ENCODE assay signal across 15 mouse cellular contexts in the genomic region with DNA sequence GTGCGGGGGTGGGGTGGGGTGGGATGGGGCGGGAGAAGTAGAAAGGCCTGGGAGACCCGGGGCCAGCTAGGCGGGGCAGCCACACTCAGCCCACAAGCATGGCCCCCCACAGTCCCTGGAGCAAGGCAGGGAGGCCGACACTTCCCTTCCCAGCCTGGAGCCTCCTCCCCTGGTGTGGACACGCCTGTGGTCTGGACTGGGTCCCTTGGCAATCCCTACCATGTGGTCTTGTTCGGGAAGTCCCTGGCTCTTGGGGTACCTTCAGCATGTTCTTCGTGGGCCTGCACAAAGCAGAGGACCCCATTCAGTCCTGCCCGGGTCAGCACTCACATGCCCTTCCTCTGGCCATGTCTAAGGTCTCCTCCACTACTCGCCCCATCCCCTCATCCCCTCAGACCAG. TPM values are rescaled to one million over a fixed set of nuclear protein-coding genes. Genes with fewer than 3 reads are reported as not detected.
DNase-seq lines count a peak whose midpoint lies in the region; ATAC-seq and TF ChIP-seq lines count a peak whose summit lies in the region.
"Had no signal": no experiment of that assay in that cellular context is flagged by ENCODE, and none has a peak within 500 bp of the region (broad histone marks: within the 10 kb centered on the region; RNA-seq: fewer than 3 reads in every experiment).

No protein-coding gene starts in this region.

- ATAC-seq in hindbrain, embryonic 14.5 days (ENCODE audit: low FRiP score) = no peak
- no peak for ATAC-seq in hindbrain, embryonic 13.5 days (ENCODE audit: low FRiP score)
- ATAC-seq: forebrain, embryonic 14.5 days had no signal

- peaks cover 81% of the 10 kb centered on the region for H3K4me1 ChIP-seq in hindbrain, embryonic 14.5 days (replicated peaks; ENCODE audit: control insufficient read depth, insufficient read depth, low read length)
- H3K4me1 ChIP-seq in hindbrain, embryonic 13.5 days (replicated peaks) = peaks cover 99% of the 10 kb centered on the region

- H3ac ChIP-seq in C2C12 (ENCODE audit: control insufficient read depth, insufficient read length, low read depth) = peak overlapping the region; percentile 19

- no peaks in the 10 kb centered on the region for H3K36me3 ChIP-seq in hindbrain, embryonic 14.5 days (replicated peaks; ENCODE audit: control insufficient read depth, insufficient read depth)
- peaks cover 8% of the 10 kb centered on the region for H3K36me3 ChIP-seq in hindbrain, embryonic 13.5 days
- peaks cover 9% of the 10 kb centered on the region for H3K36me3 ChIP-seq in C2C12 (ENCODE audit: control insufficient read depth, insufficient read depth)
- H3K36me3 ChIP-seq: G1E had no signal

- no peak overlapping the region for H3K27ac ChIP-seq in hindbrain, embryonic 14.5 days
- H3K27ac ChIP-seq in hindbrain, embryonic 13.5 days = no peak overlapping the region

- peaks cover 26% of the 10 kb centered on the region for H3K79me3 ChIP-seq in C2C12 (ENCODE audit: low read depth)

- 0 out of 2 replicates have a peak overlapping the region, but pooled peaks have one; percentile 5 for H3K9ac ChIP-seq in hindbrain, embryonic 14.5 days
- H3K9ac ChIP-seq in hindbrain, embryonic 13.5 days = no peak overlapping the region

- no peak for DNase-seq in hindbrain, embryonic 14.5 days (ENCODE audit: low spot score)
- DNase-seq in MN1 (ENCODE audit: low spot score) = peak; percentile 52
- peak; percentile 71 for DNase-seq in gastrocnemius, postnatal 25 days
- DNase-seq in layer of hippocampus, adult 9-11 months = no peak
- no peak for DNase-seq in urinary bladder, postnatal 25 days (ENCODE audit: low spot score)
- DNase-seq in frontal cortex, adult 2 months (ENCODE audit: extremely low spot score in 1 of 2, low spot score in 1 of 2) = no peak
- DNase-seq: cerebellum, adult 11 months; kidney, adult 9 months; lung, postnatal 4 days; right cerebral cortex, postnatal 4 days had no signal

- H3K9me3 ChIP-seq in hindbrain, embryonic 14.5 days (ENCODE audit: control insufficient read depth, low read length) = no peaks in the 10 kb centered on the region
- no peaks in the 10 kb centered on the region for H3K9me3 ChIP-seq in hindbrain, embryonic 13.5 days
- H3K9me3 ChIP-seq: G1E had no signal

- H3K27me3 ChIP-seq in hindbrain, embryonic 14.5 days (ENCODE audit: control insufficient read depth, insufficient read depth, low read length) = no peaks in the 10 kb centered on the region
- 0 out of 2 replicates have a peak, but pooled peaks cover 14% of the 10 kb centered on the region for H3K27me3 ChIP-seq in hindbrain, embryonic 13.5 days
- H3K27me3 ChIP-seq in C2C12 (ENCODE audit: control insufficient read depth, insufficient read depth, insufficient read length) = no peaks in the 10 kb centered on the region

- peaks cover 75% of the 10 kb centered on the region for H3K79me2 ChIP-seq in C2C12 (ENCODE audit: control insufficient read depth, insufficient read depth)

- H3K4me3 ChIP-seq in hindbrain, embryonic 14.5 days (replicated peaks; ENCODE audit: low read length) = no peak overlapping the region
- H3K4me3 ChIP-seq in hindbrain, embryonic 13.5 days = no peak overlapping the region
- no peak overlapping the region for H3K4me3 ChIP-seq in C2C12 (ENCODE audit: insufficient read depth, poor library complexity, severe bottlenecking)

- WGBS in hindbrain, embryonic 14.5 days = 57% methylated on average over 10 of the region's 10 CpGs
- WGBS in hindbrain, embryonic 13.5 days = 59% methylated on average over 10 of the region's 10 CpGs

- TF ChIP-seq CTCF in C2C12 (IDR thresholded peaks at IDR 0.05; ENCODE audit: control insufficient read depth, insufficient read depth, insufficient read length) = no peak

- no peak overlapping the region for H3K4me2 ChIP-seq in hindbrain, embryonic 14.5 days (replicated peaks)
- H3K4me2 ChIP-seq in hindbrain, embryonic 13.5 days = no peak overlapping the region
- H3K4me2 ChIP-seq: liver, embryonic 11.5 days had no signal

TF ChIP-seq in C2C12, 6 proteins besides CTCF, POLR2A, EP300 and RAD21:
- TF ChIP-seq MAX (IDR thresholded peaks at IDR 0.05) (peak; percentile 83), MYOD1 (IDR thresholded peaks at IDR 0.05; ENCODE audit: control insufficient read depth, insufficient read length, low read depth) (no peak), USF1 (IDR thresholded peaks at IDR 0.05; ENCODE audit: low read depth) (peak; percentile 5), MYOG (IDR thresholded peaks at IDR 0.05; ENCODE audit: control insufficient read depth, extremely low read depth, insufficient read length) (no peak), FOSL1 (IDR thresholded peaks at IDR 0.05; ENCODE audit: insufficient read depth, low read length, poor library complexity, severe bottlenecking) (no peak)

RNA-seq across cellular contexts. Expression of a gene that starts 23.8 kb away (rescaled TPM):
- 15.9 and 16.3 TPM in 2 replicates for polyA plus RNA-seq in hindbrain, embryonic 14.5 days (2014; fragmentation: Nextera tagmentation; extraction: Ambion mirVana)
- 13.6 and 17.0 TPM in 2 replicates for polyA plus RNA-seq in hindbrain, embryonic 13.5 days (2015; fragmentation: Nextera tagmentation; extraction: Ambion mirVana)
- polyA plus RNA-seq in C2C12 (2012; fragmentation: generic; extraction: Trizol) = 10.8 TPM
- total RNA-seq in gastrocnemius, postnatal 25 days (2021) = 1 to 10 TPM; 3.2 to 4.7 TPM
- 16.9 and 17.2 TPM in 2 replicates for polyA plus RNA-seq in frontal cortex, adult 2 months (2012; rRNA removed)

Comparison
In these comparisons a context has a peak if more than half of its experiments do, and no peak if none do; other contexts are left out.
1. DNase-seq: peak in MN1 (single experiment) and gastrocnemius, postnatal 25 days (single experiment); none in hindbrain, embryonic 14.5 days (single experiment), layer of hippocampus, adult 9-11 months (single experiment), urinary bladder, postnatal 25 days (single experiment) and frontal cortex, adult 2 months (0 of 2).